Mouse (Mus musculus) lung, postnatal 0 days (tissue): ENCODE results near the gene Lrrc61.

Experiments
- CTCF ChIP-seq: IDR thresholded peaks from 2 replicates; pipeline ENCODE4 v1.5.1; 2016; ENCODE audit warnings: antibody characterized with exemption, mild to moderate bottlenecking
- EP300 ChIP-seq: IDR thresholded peaks from 2 replicates; pipeline ENCODE4 v1.6.1; 2016; ENCODE audit warnings: antibody characterized with exemption, mild to moderate bottlenecking, control low read depth

- TF ChIP-seq CTCF (no peak), EP300 (no peak)
Measured at GRCm38 (mm10) chr6:48530862-48531261, 23.7 kb upstream of the Lrrc61 start.
